In genomic region chr13:93510447-93511180, GRCm38 (mm10) we compare ENCODE assay signal across 9 mouse cellular contexts. TPM values are rescaled to one million over a fixed set of nuclear protein-coding genes. Genes with fewer than 3 reads are reported as not detected.
A peak's percentile ranks its signal among the peaks of the same experiment; 100 is the strongest.
DNase-seq lines count a peak whose midpoint lies in the region; ATAC-seq lines count a peak whose summit lies in the region.
"Had no signal": no experiment of that assay in that cellular context is flagged by ENCODE, and none has a peak within 500 bp of the region (broad histone marks: within the 10 kb centered on the region; RNA-seq: fewer than 3 reads in every experiment).

No protein-coding gene starts in this region.

- no peaks in the 10 kb centered on the region for H3K36me3 ChIP-seq in kidney, embryonic 15.5 days

- H3K4me1 ChIP-seq in kidney, embryonic 15.5 days: no peaks in the 10 kb centered on the region

- no peak overlapping the region for H3K27ac ChIP-seq in kidney, embryonic 15.5 days
- H3K27ac ChIP-seq: liver, embryonic 14.5 days had no signal

- intact Hi-C loops in gastrocnemius, postnatal 14 days (cut with DNase I; ENCODE audit: low total_unique reads): no loop called here
- intact Hi-C loops in left cerebral cortex, postnatal 10 days (cut with DNase I): loop anchor here (5.0 kb wide), 2 partner anchors 47 to 97 kb away; no protein-coding TSS in a partner anchor
- intact Hi-C loops in heart, postnatal 10 days (cut with DNase I): no loop called here

- no peak for ATAC-seq in kidney, embryonic 15.5 days (replicated peaks; ENCODE audit: low FRiP score)

- 73% methylated on average over 16 of the region's 16 CpGs for WGBS in kidney, embryonic 15.5 days

- DNase-seq in left cerebral cortex, adult 18-20 months (ENCODE audit: low spot score in 2 of 2): peak; percentile 5 to 21
- DNase-seq in left cerebral cortex, adult 11 months (ENCODE audit: low spot score): no peak
- peak; percentile 44 for DNase-seq in gastrocnemius, postnatal 14 days
- DNase-seq in left cerebral cortex, postnatal 10 days (ENCODE audit: extremely low spot score in 1 of 2, low spot score in 2 of 2): peak; percentile 47 to 52
- DNase-seq in right cerebral cortex, postnatal 4 days: peak; percentile 56
- no peak for DNase-seq in kidney, postnatal 36 days
- no peak for DNase-seq in heart, postnatal 10 days

- H3K9me3 ChIP-seq in kidney, embryonic 15.5 days (replicated peaks): no peaks in the 10 kb centered on the region

- H3K9ac ChIP-seq in kidney, embryonic 15.5 days: no peak overlapping the region
- H3K9ac ChIP-seq: liver, embryonic 14.5 days had no signal

- no peaks in the 10 kb centered on the region for H3K27me3 ChIP-seq in kidney, embryonic 15.5 days

- no peak overlapping the region for H3K4me2 ChIP-seq in kidney, embryonic 15.5 days

- no peak overlapping the region for H3K4me3 ChIP-seq in kidney, embryonic 15.5 days (replicated peaks)

RNA-seq across cellular contexts. Expression of gene Jmy, which starts 11.0 kb away (rescaled TPM):
- 10 to 100 TPM; 41.8 to 42.0 TPM for total RNA-seq in left cerebral cortex, adult 18-20 months (2021)
- 10 to 100 TPM; 19.4 to 25.9 TPM for total RNA-seq in gastrocnemius, postnatal 14 days (2021)
- total RNA-seq in left cerebral cortex, postnatal 10 days (2021): 10 to 100 TPM; 37.8 to 40.7 TPM
- total RNA-seq in heart, postnatal 10 days (2021): 10 to 100 TPM; 41.9 to 43.9 TPM
- polyA plus RNA-seq in kidney, embryonic 15.5 days (2015; fragmentation: Nextera tagmentation; extraction: Ambion mirVana): 5.3 and 6.1 TPM in 2 replicates

Comparison
In these comparisons a context has a peak if more than half of its experiments do, and no peak if none do; other contexts are left out.
1. DNase-seq: peak in left cerebral cortex, adult 18-20 months (2 of 2), gastrocnemius, postnatal 14 days (single experiment), left cerebral cortex, postnatal 10 days (2 of 2) and right cerebral cortex, postnatal 4 days (single experiment); none in left cerebral cortex, adult 11 months (single experiment), kidney, postnatal 36 days (0 of 2) and heart, postnatal 10 days (0 of 2).